Comparison of ENCODE assay signal across 8 mouse cellular contexts in genomic region chr17:70850233-70850995, GRCm38 (mm10). TPM values are rescaled to one million over a fixed set of nuclear protein-coding genes. Genes with fewer than 3 reads are reported as not detected.
DNase-seq lines count a peak whose midpoint lies in the region; ATAC-seq and TF ChIP-seq lines count a peak whose summit lies in the region.

No protein-coding gene starts in this region.

- peak; percentile 41 for DNase-seq in ovary, adult 18-20 months (ENCODE audit: low spot score)
- DNase-seq in ovary, postnatal 10 days (ENCODE audit: low spot score), result no peak
- peak; percentile 78 for DNase-seq in embryo, embryonic 10.5 days (ENCODE audit: low spot score)
- DNase-seq in heart, adult 2 months, result peak; percentile 79 to 83
- DNase-seq in kidney, adult 8-10 months, result peak; percentile 37 to 52
- DNase-seq in lung, postnatal 0 days (ENCODE audit: low spot score), result peak; percentile 76
- DNase-seq in retina, embryonic 14.5 days (ENCODE audit: low spot score), result peak; percentile 71

- peaks cover 4% of the 10 kb centered on the region for H3K36me3 ChIP-seq in heart, adult 2 months (ENCODE audit: control insufficient read depth, insufficient read depth, low read length)
- no peaks in the 10 kb centered on the region for H3K36me3 ChIP-seq in lung, postnatal 0 days (ENCODE audit: insufficient read depth, low read length)

- peak overlapping the region; percentile 73 for H3K9ac ChIP-seq in heart, adult 2 months (ENCODE audit: low read depth, low read length)
- H3K9ac ChIP-seq in lung, postnatal 0 days (replicated peaks; ENCODE audit: low read depth), result peak overlapping the region; percentile 89

- no peaks in the 10 kb centered on the region for H3K27me3 ChIP-seq in heart, adult 2 months (ENCODE audit: control insufficient read depth, insufficient read depth, low read length)
- H3K27me3 ChIP-seq in lung, postnatal 0 days (replicated peaks; ENCODE audit: insufficient read depth, low read length), result no peaks in the 10 kb centered on the region

- under 1% methylated on average over 40 of the region's 40 CpGs for WGBS in heart, adult 2 months
- WGBS in lung, postnatal 0 days, result under 1% methylated on average over 40 of the region's 40 CpGs

- H3K4me2 ChIP-seq in lung, postnatal 0 days (replicated peaks; ENCODE audit: low read depth, low read length), result peak overlapping the region; percentile 94

- peak overlapping the region; percentile 96 for H3K27ac ChIP-seq in heart, adult 2 months
- peak overlapping the region; percentile 98 for H3K27ac ChIP-seq in lung, postnatal 0 days (ENCODE audit: low read length)

- H3K4me1 ChIP-seq in heart, adult 2 months (ENCODE audit: control insufficient read depth, insufficient read depth, low read length), result peaks cover 6% of the 10 kb centered on the region
- H3K4me1 ChIP-seq in lung, postnatal 0 days (ENCODE audit: insufficient read depth, low read depth, low read length), result no peaks in the 10 kb centered on the region; the same call in 1 of the 2 replicates

- intact Hi-C loops in heart, adult 2 months (cut with DNase I), result loop anchor here (1.0 to 5.0 kb wide), 3 partner anchors 99 to 332 kb away; partner anchors contain the start of gene Lpin2

- peak overlapping the region; percentile 80 for H3K4me3 ChIP-seq in heart, adult 2 months
- peak overlapping the region; percentile 62 for H3K4me3 ChIP-seq in lung, postnatal 0 days (ENCODE audit: low read depth, low read length)

- ATAC-seq in lung, postnatal 0 days, result no peak
- no peak for ATAC-seq in frontal cortex, adult (ENCODE audit: low TSS enrichment)

- H3K79me2 ChIP-seq in heart, adult 2 months (replicated peaks; ENCODE audit: control insufficient read depth, insufficient read depth, low read length), result no peaks in the 10 kb centered on the region

- no peak for TF ChIP-seq POLR2A in heart, adult 2 months (IDR thresholded peaks at IDR 0.05; ENCODE audit: insufficient read depth, low read depth, low read length)

- TF ChIP-seq EP300 in heart, adult 2 months (IDR thresholded peaks at IDR 0.05; ENCODE audit: insufficient read depth, low read depth, low read length), result no peak
- no peak for TF ChIP-seq EP300 in lung, postnatal 0 days (IDR thresholded peaks at IDR 0.05)

- no peaks in the 10 kb centered on the region for H3K9me3 ChIP-seq in lung, postnatal 0 days (ENCODE audit: low read length)

- TF ChIP-seq CTCF in heart, adult 2 months (IDR thresholded peaks at IDR 0.05), result no peak
- TF ChIP-seq CTCF in lung, postnatal 0 days (IDR thresholded peaks at IDR 0.05), result no peak

RNA-seq across cellular contexts. Expression of gene Tgif1, which starts 2.9 kb away (rescaled TPM):
- 1 to 10 TPM; 3.0 to 4.0 TPM for total RNA-seq in heart, adult 2 months (2021)
- 8.6 and 14.0 TPM in 2 replicates for polyA plus RNA-seq in heart, adult 2 months (2012; rRNA removed)
- 45.2 and 46.8 TPM in 2 replicates for polyA plus RNA-seq in lung, postnatal 0 days (2015; fragmentation: Nextera tagmentation; extraction: Ambion mirVana)
